8 mouse cellular contexts compared by ENCODE assay signal in the genomic region with DNA sequence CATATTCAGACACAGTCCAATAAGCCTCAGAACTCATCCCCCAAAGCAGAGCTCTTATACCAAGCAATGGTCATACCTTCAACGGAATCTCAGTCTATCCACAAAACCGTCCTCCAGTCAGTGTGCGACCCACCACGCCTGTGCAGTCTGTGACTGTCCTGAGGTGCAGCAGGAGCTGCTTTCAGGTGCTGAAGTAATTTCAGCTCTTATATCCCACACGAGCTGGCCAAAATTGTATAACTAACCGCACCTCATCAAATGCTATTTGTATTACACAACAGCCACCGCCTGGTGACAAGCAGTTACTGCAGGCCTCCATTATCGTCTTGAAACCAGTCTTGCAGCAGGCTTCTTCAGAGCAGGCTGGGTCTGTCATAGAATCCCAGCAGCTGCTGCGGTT. TPM values are rescaled to one million over a fixed set of nuclear protein-coding genes. Genes with fewer than 3 reads are reported as not detected.
DNase-seq lines count a peak whose midpoint lies in the region; ATAC-seq and TF ChIP-seq lines count a peak whose summit lies in the region.

No protein-coding gene starts in this region.

- H3K27ac ChIP-seq in heart, embryonic 14.5 days (replicated peaks in 1 of 2; ENCODE audit: control insufficient read depth in 1 of 2, insufficient read depth in 1 of 2, low read depth in 2 of 2, low read length in 2 of 2): 0 out of 4 replicates have a peak overlapping the region, but pooled peaks of 1 of the 2 experiments have one; percentile 24
- no peak overlapping the region for H3K27ac ChIP-seq in liver, embryonic 16.5 days (ENCODE audit: low read length)
- peak overlapping the region; percentile 6; the same call in 1 of the 2 replicates for H3K27ac ChIP-seq in neural tube, embryonic 15.5 days (replicated peaks)
- H3K27ac ChIP-seq in thymus, adult 2 months (ENCODE audit: control insufficient read depth, insufficient read depth, low read length): no peak overlapping the region

- H3K27me3 ChIP-seq in heart, embryonic 14.5 days (ENCODE audit: control insufficient read depth, insufficient read depth, low read length): no peaks in the 10 kb centered on the region
- H3K27me3 ChIP-seq in liver, embryonic 16.5 days (ENCODE audit: control insufficient read depth, insufficient read depth, low read depth, low read length): no peaks in the 10 kb centered on the region
- H3K27me3 ChIP-seq in neural tube, embryonic 15.5 days (replicated peaks): no peaks in the 10 kb centered on the region
- no peaks in the 10 kb centered on the region for H3K27me3 ChIP-seq in thymus, adult 2 months (ENCODE audit: control insufficient read depth, insufficient read depth, low read length)

- TF ChIP-seq POLR2A in thymus, adult 2 months (IDR thresholded peaks at IDR 0.05; ENCODE audit: control insufficient read depth, extremely low read depth, insufficient read depth, low read length, poor library complexity): no peak

- no peak overlapping the region for H3K4me3 ChIP-seq in heart, embryonic 14.5 days (ENCODE audit: control insufficient read depth in 1 of 2, insufficient read depth in 1 of 2, low read depth in 1 of 2, low read length in 2 of 2)
- no peak overlapping the region for H3K4me3 ChIP-seq in liver, embryonic 16.5 days (ENCODE audit: low read depth, low read length)
- H3K4me3 ChIP-seq in neural tube, embryonic 15.5 days (replicated peaks): no peak overlapping the region
- H3K4me3 ChIP-seq in thymus, adult 2 months (ENCODE audit: control insufficient read depth, insufficient read depth, low read length): no peak overlapping the region

- no peak overlapping the region for H3K9ac ChIP-seq in heart, embryonic 14.5 days (ENCODE audit: low read length)
- no peak overlapping the region for H3K9ac ChIP-seq in liver, embryonic 16.5 days (ENCODE audit: low read depth, low read length)
- no peak overlapping the region for H3K9ac ChIP-seq in neural tube, embryonic 15.5 days (replicated peaks)

- peak; percentile 38 to 61 for DNase-seq in CD8-positive naive resting alpha-beta T cell, adult 2 months (ENCODE audit: low read depth in 2 of 2, low spot score in 2 of 2)
- DNase-seq in adrenal gland, postnatal 36 days: peak; percentile 48 to 64
- peak; percentile 68 to 77 for DNase-seq in kidney, postnatal 36 days
- peak; percentile 58 for DNase-seq in thymus, adult 2 months

- ATAC-seq in erythroid progenitor cell, adult 5-6 weeks (replicated peaks; ENCODE audit: low FRiP score, poor library complexity, severe bottlenecking): 0 out of 2 replicates have a peak, but pooled peaks have one; percentile 25
- no peak for ATAC-seq in heart, embryonic 14.5 days (ENCODE audit: insufficient number of reproducible peaks, insufficient read depth, low FRiP score, low read depth)
- ATAC-seq in liver, embryonic 16.5 days (ENCODE audit: low read depth): 0 out of 2 replicates have a peak, but pooled peaks have one; percentile 24
- ATAC-seq in neural tube, embryonic 15.5 days (ENCODE audit: low FRiP score): peak; percentile 51; the same call in 1 of the 2 replicates

- 46% methylated on average over 9 of the region's 9 CpGs for WGBS in heart, embryonic 14.5 days
- 32% methylated on average over 9 of the region's 9 CpGs for WGBS in liver, embryonic 16.5 days (ENCODE audit: insufficient replicate concordance)
- 49% methylated on average over 9 of the region's 9 CpGs for WGBS in neural tube, embryonic 15.5 days
- 12% methylated on average over 9 of the region's 9 CpGs for WGBS in thymus, adult 2 months

- 0 out of 2 replicates have a peak overlapping the region, but pooled peaks have one; percentile 24 for H3K4me2 ChIP-seq in heart, embryonic 14.5 days (ENCODE audit: low read length)
- no peak overlapping the region for H3K4me2 ChIP-seq in liver, embryonic 16.5 days (ENCODE audit: low read depth, low read length)
- no peak overlapping the region for H3K4me2 ChIP-seq in neural tube, embryonic 15.5 days

- no peak for TF ChIP-seq CTCF in thymus, adult 2 months (IDR thresholded peaks at IDR 0.05; ENCODE audit: borderline replicate concordance, control insufficient read depth, extremely low read depth, insufficient read depth, low read length, poor library complexity)

- peaks cover 15 to 34% of the 10 kb centered on the region in 2 experiments for H3K4me1 ChIP-seq in heart, embryonic 14.5 days (ENCODE audit: control insufficient read depth in 2 of 2, insufficient read depth in 2 of 2, low read length in 2 of 2)
- no peaks in the 10 kb centered on the region; the same call in 1 of the 2 replicates for H3K4me1 ChIP-seq in liver, embryonic 16.5 days (ENCODE audit: control insufficient read depth, low read depth, low read length)
- peaks cover 56% of the 10 kb centered on the region for H3K4me1 ChIP-seq in neural tube, embryonic 15.5 days
- H3K4me1 ChIP-seq in thymus, adult 2 months (replicated peaks; ENCODE audit: control insufficient read depth, insufficient read depth, low read length): peaks cover 16% of the 10 kb centered on the region

- no peaks in the 10 kb centered on the region for H3K9me3 ChIP-seq in heart, embryonic 14.5 days (ENCODE audit: control insufficient read depth, low read length)
- no peaks in the 10 kb centered on the region for H3K9me3 ChIP-seq in liver, embryonic 16.5 days (replicated peaks; ENCODE audit: control insufficient read depth, low read length)
- no peaks in the 10 kb centered on the region for H3K9me3 ChIP-seq in neural tube, embryonic 15.5 days (replicated peaks)

- 0 out of 2 replicates have a peak, but pooled peaks cover 3% of the 10 kb centered on the region for H3K36me3 ChIP-seq in heart, embryonic 14.5 days (ENCODE audit: control insufficient read depth, insufficient read depth, low read length)
- H3K36me3 ChIP-seq in liver, embryonic 16.5 days (ENCODE audit: control insufficient read depth, insufficient read depth): no peaks in the 10 kb centered on the region
- H3K36me3 ChIP-seq in neural tube, embryonic 15.5 days: no peaks in the 10 kb centered on the region
- no peaks in the 10 kb centered on the region for H3K36me3 ChIP-seq in thymus, adult 2 months (ENCODE audit: control insufficient read depth, insufficient read depth, low read length)

RNA-seq across cellular contexts. Expression of a gene that starts 33.6 kb away (rescaled TPM):
- total RNA-seq in adrenal gland, postnatal 36 days (2021): 100 to 1,000 TPM in 1 of 2 experiments, 10 to 100 TPM in 1; 85.9 to 282 TPM
- 2.9 and 8.3 TPM in 2 replicates for total RNA-seq in erythroid progenitor cell, adult 5-6 weeks (2015; ENCODE audit: low replicate concordance)
- 0.53 and 14.8 TPM in 2 replicates for total RNA-seq in erythroid progenitor cell, adult 5-6 weeks (2017; ENCODE audit: low replicate concordance)
- polyA plus RNA-seq in heart, embryonic 14.5 days (2014; fragmentation: Nextera tagmentation; extraction: Ambion mirVana): 10.9 and 12.5 TPM in 2 replicates
- polyA plus RNA-seq in liver, embryonic 16.5 days (2015; fragmentation: Nextera tagmentation; extraction: Ambion mirVana): 2.7 and 4.1 TPM in 2 replicates
- 33.1 and 36.8 TPM in 2 replicates for polyA plus RNA-seq in neural tube, embryonic 15.5 days (2015; fragmentation: Nextera tagmentation; extraction: Ambion mirVana)
- polyA plus RNA-seq in thymus, adult 2 months (2012; rRNA removed): 50.8 and 51.7 TPM in 2 replicates
